Mouse (Mus musculus) urinary bladder, postnatal 10 days (tissue): ENCODE results near the gene Rpa2.

Experiments
- DNase-seq: peaks from one replicate; pipeline ENCODE4 v3.0.0; 2022; ENCODE audit warnings: low spot score

Rpa2 gene

GRCm38 (mm10) chr4:132804331-132804730, 36.2 kb downstream of the Rpa2 start:
- no peak for DNase-seq

GRCm38 (mm10) chr4:132805146-132805545, 37.0 kb downstream of the Rpa2 start:
- DNase-seq: no peak

GRCm38 (mm10) chr4:132805599-132806197, 37.6 kb downstream of the Rpa2 start:
- DNase-seq: no peak

- no peak for DNase-seq
These were observed 38.6 kb downstream of the Rpa2 start for GRCm38 (mm10) chr4:132806620-132807191.

GRCm38 (mm10) chr4:132807771-132808641, 39.9 kb downstream of the Rpa2 start:
- DNase-seq: no peak

GRCm38 (mm10) chr4:132809621-132810020, 41.5 kb downstream of the Rpa2 start:
- no peak for DNase-seq

- no peak for DNase-seq
These were observed 48.3 kb downstream of the Rpa2 start for GRCm38 (mm10) chr4:132816404-132816803.

GRCm38 (mm10) chr4:132816855-132817254, 48.7 kb downstream of the Rpa2 start:
- DNase-seq: no peak

- DNase-seq: no peak
These were observed 50.3 kb downstream of the Rpa2 start for GRCm38 (mm10) chr4:132818442-132818841.

GRCm38 (mm10) chr4:132823614-132824366, 55.7 kb downstream of the Rpa2 start:
- DNase-seq: no peak
